Mouse (Mus musculus) testis, adult 2 months (tissue): ENCODE data around the gene Rtbdn.

Source experiments
- CTCF ChIP-seq: fragments of 200-500 bp; IDR thresholded peaks from 2 replicates; pipeline ENCODE4 v1.5.1; 2012; ENCODE audit warnings: low read depth, mild to moderate bottlenecking, inconsistent platforms, low read length, moderate library complexity; ENCODE audit not compliant: control insufficient read depth, insufficient read depth, insufficient replicate concordance
- POLR2A ChIP-seq: fragments of 200-500 bp; IDR thresholded peaks from 2 replicates; pipeline ENCODE4 v1.6.1; 2012; ENCODE audit warnings: low read depth, mild to moderate bottlenecking, inconsistent platforms, low read length, moderate library complexity; ENCODE audit not compliant: control insufficient read depth

DNA sequence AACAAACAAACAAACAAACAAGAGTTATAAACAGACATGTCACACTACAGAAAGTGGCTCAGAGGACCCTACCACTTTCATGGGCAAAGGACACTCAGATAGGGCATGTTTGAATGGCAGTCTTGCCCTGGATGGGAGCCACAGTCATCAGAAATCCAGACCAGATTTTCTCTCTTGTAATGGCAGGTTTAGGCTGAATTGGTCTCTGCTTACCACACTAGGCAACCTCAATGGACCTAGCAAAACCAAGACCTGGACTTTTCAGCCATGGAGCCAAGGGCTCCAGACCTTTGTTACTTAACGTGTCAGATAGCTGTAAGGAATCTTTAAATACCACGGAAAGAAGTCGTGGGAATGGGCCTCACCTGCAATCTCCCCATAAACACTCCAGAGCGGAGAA is 3.1 kb upstream of the Rtbdn start:
- TF ChIP-seq POLR2A (no peak), CTCF (no peak)
